Mouse (Mus musculus) spleen, adult 2 months (tissue): ENCODE data around the gene Bnipl. TPM values are rescaled to one million over a fixed set of nuclear protein-coding genes. Genes with fewer than 3 reads are reported as not detected.

Source experiments
- DNase-seq, 2 experiments: peaks; one replicate each; pipeline versions ENCODE4 v3.0.0 to v3.0.0-alpha.2; 2012 to 2021; ENCODE audit warnings: low spot score in 2 of 2, low read depth in 1 of 2
- H3K27ac ChIP-seq: fragments of 200-500 bp; 2 replicates; pipeline ENCODE4 v1.5.1; 2012; ENCODE audit warnings: low read length, inconsistent platforms; ENCODE audit not compliant: insufficient read depth
- H3K27me3 ChIP-seq: fragments of 200-500 bp; 2 replicates; pipeline ENCODE4 v1.6.1; 2012; ENCODE audit warnings: mild to moderate bottlenecking, moderate library complexity, low read length, inconsistent platforms; ENCODE audit not compliant: control insufficient read depth, insufficient read depth
- H3K36me3 ChIP-seq: fragments of 200-500 bp; 2 replicates; pipeline ENCODE4 v1.6.1; 2012; ENCODE audit warnings: mild to moderate bottlenecking, low read length, inconsistent platforms; ENCODE audit not compliant: control insufficient read depth, insufficient read depth
- H3K4me1 ChIP-seq: fragments of 200-500 bp; 2 replicates; pipeline ENCODE4 v1.6.1; 2011; ENCODE audit warnings: inconsistent platforms; ENCODE audit not compliant: control insufficient read depth, insufficient read depth, insufficient read length
- H3K4me3 ChIP-seq: fragments of 200-500 bp; 2 replicates; pipeline ENCODE4 v1.5.1; 2011; ENCODE audit warnings: mild to moderate bottlenecking, inconsistent platforms; ENCODE audit not compliant: insufficient read depth, insufficient read length; ENCODE audit errors: extremely low read depth
- CTCF ChIP-seq: fragments of 200-500 bp; IDR thresholded peaks from 2 replicates; pipeline ENCODE4 v1.5.1; 2011; ENCODE audit warnings: mild to moderate bottlenecking, inconsistent platforms; ENCODE audit not compliant: insufficient read depth, insufficient read length, insufficient replicate concordance; ENCODE audit errors: extremely low read depth
- POLR2A ChIP-seq: fragments of 200-500 bp; IDR thresholded peaks from 2 replicates; pipeline ENCODE4 v1.6.1; 2011; ENCODE audit warnings: low read depth, low read length, inconsistent platforms
- WGBS: fragments of 180-500 bp; shearing (Covaris S2); methylation state at CpG from one replicate; pipeline ENCODE4 v1.1.7; 2018; 5-methylcytosine and 5-hydroxymethylcytosine counted together
- polyA plus RNA-seq: library from polyadenylated mRNA; depleted of rRNA; stranded (reverse); fragments of >200 nt; gene quantifications from 2 replicates; pipeline ENCODE4 v1.2.3, GENCODE M21; 2012

Bnipl gene
- polyA plus RNA-seq, 1 experiment, result 0.07 TPM

DNA sequence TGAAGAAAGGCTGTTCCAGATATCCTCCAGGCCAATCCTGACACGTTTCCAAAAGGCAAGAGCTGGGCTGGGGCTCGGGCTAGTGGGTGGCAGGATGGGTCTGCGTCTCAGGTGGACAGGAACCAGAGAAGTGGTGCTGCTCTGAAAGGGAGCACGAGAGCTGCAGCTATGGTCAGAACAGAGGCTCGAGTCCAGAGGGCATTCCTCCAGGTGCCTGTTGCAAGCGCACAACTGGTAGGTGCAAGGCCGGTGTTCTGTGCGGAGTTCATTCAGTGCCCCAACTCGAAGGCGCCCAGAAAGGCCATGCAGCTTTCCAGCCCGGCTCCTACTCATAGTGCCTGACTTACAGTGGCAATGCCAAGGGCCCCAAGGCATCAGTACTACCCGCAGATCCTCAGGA lies 11.0 kb downstream of the Bnipl start:
- Histone ChIP-seq H3K27me3 (no peaks in the 10 kb centered on the region), H3K4me1 (no peaks in the 10 kb centered on the region), H3K36me3 (peaks cover 21% of the 10 kb centered on the region), H3K27ac (no peak overlapping the region), H3K4me3 (no peak overlapping the region)
- WGBS, result 91% methylated on average over 12 of the region's 12 CpGs
- no peak for DNase-seq
- no peak for TF ChIP-seq POLR2A
- no peak for TF ChIP-seq CTCF

DNA sequence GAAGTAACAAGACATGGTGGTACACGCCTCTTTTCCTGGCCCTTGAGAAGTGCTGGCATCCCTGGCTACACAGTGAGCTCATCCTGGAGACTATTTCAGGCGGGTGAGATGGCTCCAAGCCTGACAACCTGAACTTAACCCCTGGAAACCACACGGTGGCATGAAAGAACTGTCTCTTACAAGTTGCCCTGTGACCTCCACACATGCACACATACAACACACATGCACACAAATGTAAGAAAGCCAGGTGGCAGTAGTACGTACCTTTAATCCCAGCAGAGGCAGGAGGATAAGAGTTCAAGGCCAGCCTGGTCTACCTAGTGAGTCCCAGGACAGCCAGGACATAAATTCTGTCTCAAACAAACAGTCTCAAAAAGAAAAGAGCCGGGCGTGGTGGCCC lies 12.0 kb downstream of the Bnipl start:
- H3K36me3 ChIP-seq, result peaks cover 29% of the 10 kb centered on the region

DNA sequence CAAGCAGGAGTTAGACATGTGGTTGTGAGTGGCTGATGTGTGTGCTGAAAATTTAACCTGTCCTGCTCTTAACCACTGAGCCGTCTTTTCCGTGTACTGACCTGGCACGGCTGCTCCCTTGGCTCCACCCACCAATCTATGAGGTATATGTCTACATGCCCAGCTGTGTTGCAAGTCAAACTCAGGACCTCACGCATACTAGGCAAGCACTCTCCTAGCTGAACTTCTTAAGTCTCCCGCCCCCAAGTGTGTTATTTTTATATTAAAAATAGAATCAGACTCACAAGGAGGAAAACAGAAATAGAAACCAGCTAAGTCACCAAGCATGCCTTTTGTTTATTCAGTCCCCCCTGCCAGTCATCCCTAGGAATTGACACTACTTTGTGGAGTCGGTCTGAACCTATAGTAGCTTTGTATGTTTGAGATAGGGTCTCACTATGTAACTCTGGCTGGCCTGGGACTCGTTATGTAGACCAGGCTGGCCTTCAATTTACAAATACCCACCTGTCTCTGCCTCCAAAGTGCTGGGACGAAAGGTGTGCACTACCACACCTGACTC lies 13.4 kb downstream of the Bnipl start:
- WGBS, result 86% methylated on average over 8 of the region's 8 CpGs
- H3K27me3 ChIP-seq, result no peaks in the 10 kb centered on the region
- H3K4me1 ChIP-seq, result peaks cover 3% of the 10 kb centered on the region
- no peak overlapping the region for H3K4me3 ChIP-seq
- TF ChIP-seq POLR2A (no peak), CTCF (no peak)
- DNase-seq, result no peak
- H3K27ac ChIP-seq, result no peak overlapping the region
- peaks cover 42% of the 10 kb centered on the region for H3K36me3 ChIP-seq

More for the DNA sequence above, 12.0 kb downstream of the Bnipl start:
- Histone ChIP-seq H3K4me3 (no peak overlapping the region), H3K27ac (no peak overlapping the region), H3K27me3 (no peaks in the 10 kb centered on the region), H3K4me1 (no peaks in the 10 kb centered on the region)
- TF ChIP-seq POLR2A, result no peak
- no peak for TF ChIP-seq CTCF
- WGBS, result 85% methylated on average over 6 of the region's 6 CpGs
- no peak for DNase-seq

DNA sequence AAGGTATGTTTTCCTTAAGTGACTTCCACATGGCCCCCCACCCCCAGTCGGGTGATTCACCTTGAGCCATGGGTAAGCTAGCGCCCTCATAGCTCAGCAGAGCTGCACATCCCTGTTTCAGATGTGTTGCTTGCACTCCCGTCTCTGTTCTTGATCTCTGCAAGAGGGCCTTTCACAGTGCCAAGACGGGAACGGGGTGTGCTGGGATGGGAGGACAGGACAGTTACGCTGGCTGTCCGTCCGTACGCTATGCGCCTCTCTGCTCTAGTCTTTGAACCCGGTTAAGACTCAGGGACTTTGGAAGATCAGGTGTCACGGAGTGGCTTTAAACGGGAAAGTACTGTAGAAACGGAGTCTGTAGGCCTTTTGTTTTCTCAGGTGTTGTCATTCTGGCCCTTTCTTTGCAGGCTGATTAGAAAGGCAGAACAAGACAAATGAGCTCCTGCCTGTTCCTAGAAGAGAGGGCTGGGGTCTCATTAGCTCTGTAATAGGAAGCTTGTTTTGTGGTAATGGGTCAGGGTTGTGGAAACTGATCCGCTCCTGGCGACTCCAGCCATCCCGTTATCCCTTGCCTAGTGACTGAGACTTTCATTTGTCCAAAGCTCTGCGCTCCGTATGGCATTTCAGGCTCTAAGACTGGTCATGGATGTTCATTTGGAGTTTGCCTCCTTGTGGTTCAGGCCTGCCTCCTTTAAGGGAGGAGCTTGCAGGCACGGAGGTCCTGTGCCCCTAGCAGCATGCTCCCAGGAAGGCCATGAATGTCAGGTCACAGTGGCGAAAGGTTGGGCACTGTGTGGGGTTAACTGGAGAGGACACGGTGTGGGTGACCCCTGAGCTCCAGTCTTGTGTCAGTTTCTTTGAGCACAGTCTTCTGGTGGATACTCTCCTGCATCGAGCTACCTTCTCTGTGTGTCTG lies 15.3 kb downstream of the Bnipl start:
- Histone ChIP-seq H3K4me3 (no peak overlapping the region), H3K27ac (no peak overlapping the region), H3K27me3 (no peaks in the 10 kb centered on the region), H3K4me1 (peaks cover 12% of the 10 kb centered on the region), H3K36me3 (peaks cover 51% of the 10 kb centered on the region)
- no peak for TF ChIP-seq POLR2A
- no peak for TF ChIP-seq CTCF
- no peak for DNase-seq
- WGBS, result 93% methylated on average over 23 of the region's 23 CpGs

DNA sequence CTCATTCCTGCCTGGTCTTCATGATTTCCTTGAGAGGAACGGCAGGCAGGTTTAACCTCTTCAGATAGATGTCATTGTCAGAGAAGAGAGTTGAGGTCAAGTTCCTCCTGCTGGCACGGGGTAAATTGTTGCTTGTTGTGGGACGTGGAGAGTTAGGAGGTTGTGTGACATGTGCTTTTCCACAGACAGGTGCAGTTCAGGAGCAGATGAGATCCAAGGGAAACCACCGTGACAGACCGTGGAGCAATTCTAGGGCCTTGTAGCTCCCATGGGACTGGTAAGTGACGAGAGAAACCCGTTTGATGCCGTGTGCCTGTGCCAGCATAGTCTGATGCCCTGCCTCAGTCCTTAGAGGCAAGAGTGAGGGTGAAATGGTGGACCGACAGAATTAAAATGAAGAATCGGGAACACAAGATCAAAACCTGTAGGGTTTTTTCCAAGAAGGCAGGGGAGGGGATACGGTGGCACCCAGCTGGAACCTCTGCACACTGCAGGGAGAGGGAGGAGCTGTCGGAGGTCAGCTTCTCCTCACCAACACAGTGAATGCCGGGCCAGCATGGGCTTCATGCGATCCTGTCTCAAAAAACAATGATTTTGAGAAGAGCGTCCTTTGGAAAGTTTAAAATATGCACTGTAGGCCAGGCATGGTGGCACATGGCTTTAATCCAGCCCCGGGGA lies 17.6 kb downstream of the Bnipl start:
- Histone ChIP-seq H3K36me3 (peaks cover 51% of the 10 kb centered on the region), H3K27ac (peak overlapping the region; percentile 7; the same call in 1 of the 2 replicates), H3K4me3 (no peak overlapping the region), H3K27me3 (no peaks in the 10 kb centered on the region), H3K4me1 (peaks cover 15% of the 10 kb centered on the region)
- 69% methylated on average over 16 of the region's 16 CpGs for WGBS
- no peak for DNase-seq
- TF ChIP-seq CTCF, result no peak
- no peak for TF ChIP-seq POLR2A

DNA sequence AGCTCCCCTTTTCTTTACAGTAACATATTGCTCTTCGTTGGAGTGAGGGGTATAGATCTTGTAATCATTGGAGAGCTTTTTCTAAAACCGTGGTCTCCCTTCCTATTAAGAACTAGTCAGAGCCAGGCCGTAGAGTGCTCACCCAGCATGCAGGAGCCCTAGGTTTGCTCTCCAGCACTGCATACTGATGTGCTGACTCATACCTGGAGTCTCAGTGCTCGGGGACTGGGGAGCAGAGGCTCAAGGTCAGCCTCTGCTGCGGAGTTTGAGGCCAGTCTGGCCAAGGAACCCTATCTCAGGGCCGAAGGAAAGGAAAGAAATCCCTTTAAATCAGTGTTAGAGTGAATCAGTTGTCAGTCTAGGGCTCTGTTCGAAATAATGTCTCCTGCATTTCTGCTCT lies 18.2 kb downstream of the Bnipl start:
- 77% methylated on average over 7 of the region's 7 CpGs for WGBS
- no peak for DNase-seq
- Histone ChIP-seq H3K27me3 (no peaks in the 10 kb centered on the region), H3K4me1 (peaks cover 15% of the 10 kb centered on the region), H3K27ac (no peak overlapping the region), H3K36me3 (peaks cover 48% of the 10 kb centered on the region), H3K4me3 (no peak overlapping the region)
- TF ChIP-seq CTCF (no peak), POLR2A (no peak)
